Mouse (Mus musculus): ENCODE measurements around the gene Pfdn6. TPM values are rescaled to one million over a fixed set of nuclear protein-coding genes. Genes with fewer than 3 reads are reported as not detected.
A peak's percentile ranks its signal among the peaks of the same experiment; 100 is the strongest.
"Not testable (repeated sequence)": the region's sequence is repeated elsewhere in the genome, so short reads cannot be mapped to it uniquely, and the experiment has no call there.

Pfdn6 gene
- polyA plus RNA-seq, 1 experiment from 2014 or later = 178 TPM

DNA sequence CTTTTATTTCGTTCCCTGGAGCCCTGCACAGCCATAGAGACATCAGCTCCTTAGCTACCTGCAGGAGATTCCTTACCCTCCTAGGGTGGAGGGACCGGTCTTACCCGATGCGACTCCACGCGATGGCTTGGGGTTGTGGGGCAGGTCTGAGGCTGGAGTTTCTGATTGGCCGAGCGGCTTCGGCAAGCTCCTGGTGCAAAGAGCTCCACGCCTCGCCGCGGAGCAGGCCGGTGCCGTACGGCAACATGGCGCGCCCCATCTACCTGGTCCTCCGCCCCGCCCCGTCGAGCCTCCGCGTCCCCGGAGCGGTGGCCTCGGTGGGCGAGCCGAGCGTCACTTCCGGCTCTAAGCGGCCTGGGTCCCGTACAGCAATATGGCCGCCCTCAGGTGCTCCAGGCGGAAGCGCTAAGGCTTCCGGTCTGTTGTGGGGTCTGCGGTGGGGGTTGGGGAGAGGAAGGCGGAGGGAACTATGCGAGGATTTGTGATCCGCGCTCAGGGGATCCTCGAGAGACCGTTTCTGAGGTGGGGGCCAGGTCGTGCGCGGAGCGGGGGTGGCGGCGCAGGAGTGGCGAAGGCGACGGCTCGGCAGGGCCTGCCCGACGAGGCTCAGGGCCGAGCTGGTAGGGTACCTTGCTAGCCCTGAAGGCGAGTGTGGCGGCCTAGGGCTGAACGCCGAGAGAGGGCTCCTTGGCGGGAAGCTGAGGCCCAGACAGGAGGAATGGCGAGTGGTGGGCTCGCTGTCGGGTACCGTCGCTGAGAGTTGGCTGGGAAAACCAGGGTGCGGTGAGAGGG, 30.9 kb downstream of the Pfdn6 start, which contains the start of gene Daxx:
Gene Daxx (plus strand): TSS at position 338 of the 792 bp plus-strand sequence.
- Histone ChIP-seq H3K27ac (peak within 1 kb of the TSS; percentile 86), H3K4me2 (peak within 1 kb of the TSS; percentile 93), H3K4me1 (peaks cover 24% of the 10 kb centered on the region), H3K4me3 (peak within 1 kb of the TSS; percentile 70), H3K36me3 (replicated peaks) (peaks cover 16% of the 10 kb centered on the region), H3K9ac (peak within 1 kb of the TSS; percentile 82), H3K9me3 (no peaks in the 10 kb centered on the region), H3K27me3 (replicated peaks) (no peaks in the 10 kb centered on the region)
- peak; percentile 97 for ATAC-seq (replicated peaks)
- WGBS = under 1% methylated on average over 68 of the region's 68 CpGs

DNA sequence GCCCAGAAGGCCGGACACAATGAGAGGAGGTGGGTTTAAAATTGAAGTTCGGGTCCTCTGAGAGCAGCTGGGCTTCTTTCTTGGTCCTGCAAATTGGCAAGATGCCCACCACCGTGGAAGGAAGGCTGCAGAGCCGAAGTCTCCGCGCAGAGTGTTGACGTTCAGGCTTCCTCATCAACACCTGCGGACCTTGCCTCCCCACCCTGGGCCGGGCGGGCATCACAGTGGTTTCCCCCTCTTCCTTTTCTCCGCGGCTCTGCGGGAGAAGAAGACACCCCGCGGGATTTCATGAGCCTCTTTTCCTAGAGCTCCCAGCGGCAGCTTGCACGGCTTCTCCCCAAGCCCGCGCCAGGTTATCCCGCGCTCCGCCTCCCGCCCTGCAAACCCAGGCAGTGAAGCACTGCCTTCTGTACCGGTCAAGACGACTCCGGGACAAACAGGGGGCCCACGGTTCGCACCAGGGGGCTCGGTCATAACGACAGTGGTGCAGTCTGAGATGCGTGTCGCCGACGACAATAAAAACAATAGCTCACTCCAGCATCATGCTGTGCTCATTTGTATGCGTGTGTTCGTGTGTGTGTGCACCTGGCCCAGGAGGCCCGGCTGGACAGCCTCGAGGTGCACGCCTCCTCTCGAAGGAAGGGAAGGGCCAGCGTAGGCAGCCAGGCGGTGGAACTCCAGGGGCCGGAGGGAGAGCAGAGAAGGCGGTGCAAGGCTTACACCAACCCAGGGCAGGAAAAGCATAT, 31.6 kb downstream of the Pfdn6 start:
- Histone ChIP-seq H3K27ac (peak overlapping the region; percentile 86), H3K4me1 (peaks cover 24% of the 10 kb centered on the region), H3K9me3 (no peaks in the 10 kb centered on the region), H3K4me2 (peak overlapping the region; percentile 93), H3K4me3 (peak overlapping the region; percentile 70), H3K36me3 (replicated peaks) (peaks cover 8% of the 10 kb centered on the region), H3K27me3 (replicated peaks) (no peaks in the 10 kb centered on the region), H3K9ac (peak overlapping the region; percentile 82)
- peak; percentile 16 for ATAC-seq (replicated peaks)
- WGBS = under 1% methylated on average over 42 of the region's 44 CpGs

DNA sequence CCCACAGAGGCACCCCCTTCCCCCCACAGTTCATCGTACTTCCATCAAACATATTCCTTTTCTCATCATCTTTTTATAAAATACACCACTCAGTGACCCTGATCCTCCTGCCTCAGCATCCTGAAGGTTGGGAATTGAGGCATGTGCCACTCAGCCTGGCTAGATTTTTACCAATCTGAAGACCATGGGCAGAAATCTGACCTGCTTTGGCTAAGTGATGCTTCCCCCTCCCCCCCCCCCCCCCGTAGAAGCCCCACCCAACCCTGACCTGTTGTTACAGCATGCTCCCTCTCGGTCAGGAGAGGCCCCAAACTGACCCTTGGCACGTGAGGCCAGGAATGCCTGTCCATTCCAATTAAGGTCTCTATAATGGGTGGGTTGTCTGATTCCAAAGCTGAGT, 35.3 kb downstream of the Pfdn6 start, which contains the start of gene Platr17:
Gene Platr17 (plus strand): TSS at position 301 of the 400 bp plus-strand sequence.
- not testable (repeated sequence) for H3K4me3 ChIP-seq; H3K9ac ChIP-seq; ATAC-seq (replicated peaks); H3K9me3 ChIP-seq; H3K36me3 ChIP-seq (replicated peaks); H3K27ac ChIP-seq; H3K4me1 ChIP-seq; H3K27me3 ChIP-seq (replicated peaks); H3K4me2 ChIP-seq
- WGBS = 36% methylated on average over 3 of the region's 4 CpGs

DNA sequence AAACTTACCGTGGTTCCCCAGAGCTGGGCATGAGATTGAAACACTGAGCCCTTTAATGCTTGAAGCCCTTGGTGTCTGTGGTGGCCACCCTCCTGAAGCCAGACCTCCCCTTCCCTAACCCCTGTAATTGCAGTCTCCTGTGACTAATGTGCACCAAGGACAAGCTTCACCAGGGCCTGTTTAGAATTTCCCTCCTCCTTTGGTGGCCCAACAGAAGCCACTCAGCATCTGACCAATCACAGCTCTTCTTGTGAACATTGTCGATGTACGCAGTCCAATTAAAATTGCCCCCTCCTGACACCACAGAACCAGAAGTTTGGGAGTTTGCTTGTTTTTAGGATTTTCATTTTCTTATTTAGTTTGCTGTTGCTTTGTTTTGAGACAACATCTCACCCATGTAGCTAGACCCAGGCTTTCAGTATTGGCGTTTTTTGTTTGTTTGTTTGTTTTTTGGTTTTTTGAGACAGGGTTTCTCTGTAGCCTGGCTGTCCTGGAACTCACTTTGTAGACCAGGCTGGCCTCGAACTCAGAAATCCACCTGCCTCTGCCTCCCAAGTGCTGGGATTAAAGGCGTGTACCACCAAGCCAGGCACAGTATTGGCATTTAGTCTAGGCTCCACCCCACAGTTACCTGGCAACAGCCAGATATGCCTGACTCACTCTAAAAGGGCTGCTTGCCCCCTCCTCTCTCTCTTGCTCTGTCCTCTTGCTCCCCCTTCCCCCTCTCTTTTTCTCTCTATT, 36.1 kb downstream of the Pfdn6 start:
- not testable (repeated sequence) for H3K9ac ChIP-seq; ATAC-seq (replicated peaks); H3K4me2 ChIP-seq; H3K4me3 ChIP-seq; H3K36me3 ChIP-seq (replicated peaks); H3K4me1 ChIP-seq; H3K27ac ChIP-seq; H3K27me3 ChIP-seq (replicated peaks); H3K9me3 ChIP-seq
- 74% methylated on average over 6 of the region's 6 CpGs for WGBS

DNA sequence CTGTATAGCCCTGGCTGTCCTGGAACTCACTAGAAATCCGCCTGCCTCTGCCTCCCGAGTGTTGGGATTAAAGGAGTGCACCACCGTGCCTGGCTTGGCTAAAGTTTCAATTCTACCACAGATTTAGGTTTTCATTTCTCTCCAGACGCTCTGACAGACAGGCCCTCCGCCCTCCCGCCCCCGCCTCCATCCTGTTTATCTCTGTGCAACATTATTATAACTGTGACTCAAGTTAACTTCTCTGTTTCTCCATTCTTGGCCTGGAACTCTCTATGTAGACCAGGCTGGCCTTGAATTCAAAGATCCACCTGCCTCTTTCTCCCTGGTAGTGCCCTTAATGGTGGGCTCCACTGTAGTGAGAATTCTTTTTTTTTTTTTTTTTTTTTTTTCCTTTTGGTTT, 37.7 kb downstream of the Pfdn6 start:
- Histone ChIP-seq H3K9me3 (no peaks in the 10 kb centered on the region), H3K9ac (no peak overlapping the region), H3K27me3 (replicated peaks) (no peaks in the 10 kb centered on the region), H3K27ac (no peak overlapping the region), H3K4me1 (no peaks in the 10 kb centered on the region; the same call in 1 of the 2 replicates), H3K4me2 (no peak overlapping the region), H3K36me3 (replicated peaks) (no peaks in the 10 kb centered on the region), H3K4me3 (no peak overlapping the region)
- WGBS = 84% methylated on average over 7 of the region's 7 CpGs
- no peak for ATAC-seq (replicated peaks)

DNA sequence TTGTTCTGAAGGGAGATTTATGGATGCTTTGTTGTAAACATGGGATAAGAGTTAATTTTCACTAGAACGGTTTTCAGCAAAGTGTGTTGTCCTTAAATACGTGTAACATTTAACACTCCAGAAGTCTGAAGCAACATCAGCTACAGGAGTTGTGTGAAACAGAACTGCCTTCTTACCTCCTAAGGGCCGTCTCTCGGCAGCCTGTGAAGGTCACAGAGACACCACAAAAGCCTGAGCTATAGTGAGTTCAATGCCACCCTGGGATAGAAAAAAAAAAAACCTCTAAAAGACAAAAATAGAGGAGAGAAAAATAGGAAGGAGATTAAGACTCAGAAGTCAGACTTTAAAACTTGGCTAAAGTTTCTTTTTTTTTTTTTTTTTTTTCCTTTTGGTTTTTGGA, 38.1 kb downstream of the Pfdn6 start:
- 75% methylated on average over 4 of the region's 4 CpGs for WGBS
- no peaks in the 10 kb centered on the region for H3K4me1 ChIP-seq
- no peak overlapping the region for H3K27ac ChIP-seq
- no peak overlapping the region for H3K4me2 ChIP-seq
- ATAC-seq (replicated peaks) = no peak
- no peak overlapping the region for H3K4me3 ChIP-seq
- no peaks in the 10 kb centered on the region for H3K27me3 ChIP-seq (replicated peaks)
- no peak overlapping the region for H3K9ac ChIP-seq
- no peaks in the 10 kb centered on the region for H3K9me3 ChIP-seq
- no peaks in the 10 kb centered on the region for H3K36me3 ChIP-seq (replicated peaks)

DNA sequence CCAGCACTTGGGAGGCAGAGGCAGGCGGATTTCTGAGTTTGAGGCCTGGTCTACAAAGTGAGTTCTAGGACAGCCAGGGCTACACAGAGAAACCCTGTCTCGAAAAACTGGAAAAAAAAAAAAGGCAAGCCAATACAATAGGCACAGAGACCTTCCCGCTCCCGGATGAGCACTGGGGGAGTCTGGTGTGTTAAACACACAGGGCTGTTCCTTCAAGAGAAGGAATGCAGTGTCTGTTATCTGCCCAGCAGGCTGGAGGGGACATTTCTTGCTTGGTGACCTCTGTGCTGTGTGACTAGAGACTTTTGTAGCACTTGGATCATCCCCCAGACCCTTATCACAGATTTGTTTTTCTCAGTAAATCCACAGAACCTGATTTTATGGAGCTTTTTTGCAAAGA, 38.5 kb downstream of the Pfdn6 start:
- Histone ChIP-seq H3K9ac (no peak overlapping the region), H3K4me1 (no peaks in the 10 kb centered on the region), H3K4me3 (no peak overlapping the region), H3K27ac (no peak overlapping the region), H3K27me3 (replicated peaks) (no peaks in the 10 kb centered on the region), H3K4me2 (no peak overlapping the region), H3K36me3 (replicated peaks) (no peaks in the 10 kb centered on the region), H3K9me3 (no peaks in the 10 kb centered on the region)
- WGBS = 74% methylated on average over 4 of the region's 4 CpGs
- ATAC-seq (replicated peaks) = no peak

DNA sequence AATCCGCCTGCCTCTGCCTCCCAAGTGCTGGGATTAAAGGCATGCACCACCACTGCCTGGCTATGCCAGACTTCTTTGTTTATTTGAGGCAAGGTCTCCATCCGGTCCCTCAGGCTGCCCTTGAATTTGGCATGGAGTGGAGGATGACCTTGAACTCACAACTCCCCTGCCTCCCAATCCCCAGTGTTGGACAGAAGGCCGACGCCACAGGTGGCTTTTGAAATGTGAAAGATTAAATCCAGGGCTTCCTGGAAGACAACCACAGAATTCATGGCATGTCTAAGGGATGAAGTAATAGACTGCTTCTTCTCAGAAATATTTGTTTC, 39.2 kb downstream of the Pfdn6 start:
- Histone ChIP-seq H3K4me1 (no peaks in the 10 kb centered on the region), H3K27ac (no peak overlapping the region), H3K27me3 (replicated peaks) (no peaks in the 10 kb centered on the region), H3K4me2 (no peak overlapping the region), H3K4me3 (no peak overlapping the region), H3K36me3 (replicated peaks) (no peaks in the 10 kb centered on the region), H3K9me3 (no peaks in the 10 kb centered on the region), H3K9ac (no peak overlapping the region)
- ATAC-seq (replicated peaks) = no peak
- whole genome bisulfite sequencing = 82% methylated on average over 4 of the region's 4 CpGs

DNA sequence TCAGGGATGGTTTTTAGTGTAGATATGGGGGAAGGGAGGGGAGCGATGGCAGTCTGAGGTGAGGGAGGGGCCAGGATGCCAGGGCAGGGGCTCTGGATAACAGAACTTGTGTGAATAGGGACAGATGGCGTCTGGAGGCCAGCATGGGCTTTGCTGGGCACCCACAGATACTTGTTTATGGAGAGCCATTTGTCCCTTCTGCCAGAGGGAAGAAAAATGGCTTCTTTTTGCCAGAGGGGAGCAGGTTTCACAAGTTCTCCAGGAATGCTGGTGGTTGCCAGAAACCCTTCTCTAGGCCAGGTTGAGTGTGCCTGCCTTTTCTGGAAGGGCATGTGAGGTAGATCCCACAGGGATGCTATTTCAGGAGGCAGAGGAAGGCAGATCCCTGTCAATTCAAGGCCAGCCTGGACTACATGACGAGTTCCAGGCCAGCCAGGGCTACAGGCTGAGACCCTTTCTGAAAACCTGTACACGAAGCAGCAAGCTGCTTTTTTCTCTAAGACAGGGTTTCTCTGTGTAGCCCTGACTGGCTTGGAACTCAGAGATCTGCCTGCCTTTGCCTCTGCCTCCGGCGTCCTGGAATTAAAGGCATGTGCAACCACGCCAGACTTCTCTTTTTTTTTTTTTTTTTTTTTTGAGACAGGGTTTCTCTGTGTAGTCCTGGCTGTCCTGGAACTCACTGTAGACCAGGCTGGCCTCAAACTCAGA, 39.7 kb downstream of the Pfdn6 start:
- Histone ChIP-seq H3K4me3 (no peak overlapping the region), H3K9me3 (no peaks in the 10 kb centered on the region), H3K4me1 (no peaks in the 10 kb centered on the region), H3K36me3 (replicated peaks) (no peaks in the 10 kb centered on the region), H3K27ac (no peak overlapping the region), H3K27me3 (replicated peaks) (no peaks in the 10 kb centered on the region), H3K4me2 (no peak overlapping the region), H3K9ac (no peak overlapping the region)
- 75% methylated on average over 7 of the region's 7 CpGs for WGBS
- ATAC-seq (replicated peaks) = no peak

DNA sequence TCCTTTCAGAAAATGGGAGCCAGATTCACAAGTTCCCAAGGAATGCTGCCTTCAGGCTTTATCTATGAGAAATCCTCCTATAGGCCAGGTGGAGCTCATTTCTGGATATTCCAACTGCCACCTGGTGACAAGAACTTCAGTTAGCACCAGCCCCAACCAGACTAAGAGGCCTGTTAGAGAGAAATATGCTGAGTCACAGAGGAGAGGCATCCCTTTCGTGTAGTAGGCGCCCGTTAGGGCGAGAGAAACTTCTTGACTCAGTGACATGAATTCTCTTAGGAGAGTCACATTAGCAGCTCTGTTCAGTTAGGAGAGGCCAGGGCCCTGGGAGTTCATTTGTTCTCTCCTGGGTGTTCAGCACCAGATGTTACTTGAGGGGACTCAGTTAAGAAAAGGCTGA, 40.5 kb downstream of the Pfdn6 start:
- Histone ChIP-seq H3K9ac (no peak overlapping the region), H3K9me3 (no peaks in the 10 kb centered on the region), H3K4me2 (no peak overlapping the region), H3K4me1 (no peaks in the 10 kb centered on the region), H3K4me3 (no peak overlapping the region), H3K27ac (no peak overlapping the region), H3K27me3 (replicated peaks) (no peaks in the 10 kb centered on the region), H3K36me3 (replicated peaks) (no peaks in the 10 kb centered on the region)
- no peak for ATAC-seq (replicated peaks)
- WGBS = 83% methylated on average over 4 of the region's 4 CpGs

DNA sequence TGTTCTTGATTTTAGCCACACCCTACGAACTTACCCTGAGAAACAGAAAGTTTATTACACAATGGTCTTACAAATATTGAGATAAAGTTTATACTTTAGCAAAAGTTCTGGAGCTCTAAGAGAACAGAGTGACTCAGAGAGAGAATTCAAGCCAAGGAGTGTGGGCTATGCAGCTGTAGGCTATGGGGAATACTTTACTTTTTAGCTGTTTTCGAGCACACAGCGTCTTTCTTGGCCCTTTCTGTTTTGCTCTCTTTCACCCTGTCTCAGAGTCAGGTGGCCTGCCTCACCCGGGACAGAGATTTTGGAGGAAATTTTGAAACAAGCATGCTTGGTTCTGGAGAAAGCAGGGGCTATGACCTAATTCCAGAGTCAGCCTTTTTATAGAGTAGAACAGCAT, 42.0 kb downstream of the Pfdn6 start:
- H3K4me1 ChIP-seq; H3K27ac ChIP-seq; H3K9ac ChIP-seq; H3K9me3 ChIP-seq; H3K36me3 ChIP-seq (replicated peaks); H3K27me3 ChIP-seq (replicated peaks); H3K4me3 ChIP-seq; ATAC-seq (replicated peaks); H3K4me2 ChIP-seq: not testable (repeated sequence)
- WGBS = 91% methylated on average over 4 of the region's 4 CpGs

Measured in midbrain, embryonic 15.5 days (tissue).